Mouse (Mus musculus): ENCODE results near the gene Nrde2.

Gene Nrde2

DNA sequence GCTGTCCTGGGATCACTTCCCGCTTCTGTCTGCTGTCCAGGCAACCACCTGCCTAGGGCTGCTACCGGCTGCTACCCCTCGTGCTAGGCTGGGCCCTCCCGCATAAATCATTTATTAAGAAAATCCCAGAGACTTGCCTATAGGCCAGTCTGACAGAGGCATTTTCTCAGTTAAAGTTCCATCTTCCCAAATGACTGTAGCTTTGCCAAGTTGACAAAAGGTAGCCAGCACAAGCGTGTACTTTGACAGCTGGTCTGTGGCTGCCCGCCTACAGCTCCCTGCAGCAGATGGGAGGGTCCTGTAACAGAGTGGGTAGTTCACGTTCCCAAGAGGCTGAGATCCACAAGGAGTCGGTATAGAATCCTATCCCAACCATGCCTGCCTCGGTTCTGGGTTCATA lies 36.0 kb downstream of the Nrde2 start:
- Histone ChIP-seq H3K36me3 (ENCODE audit: control insufficient read depth, insufficient read depth, low read length, poor library complexity, severe bottlenecking) (peaks cover 8% of the 10 kb centered on the region), H3K27me3 (ENCODE audit: control insufficient read depth, insufficient read depth, low read length, poor library complexity, severe bottlenecking) (no peaks in the 10 kb centered on the region)
- no peak for DNase-seq (ENCODE audit: low read depth, low spot score)

DNA sequence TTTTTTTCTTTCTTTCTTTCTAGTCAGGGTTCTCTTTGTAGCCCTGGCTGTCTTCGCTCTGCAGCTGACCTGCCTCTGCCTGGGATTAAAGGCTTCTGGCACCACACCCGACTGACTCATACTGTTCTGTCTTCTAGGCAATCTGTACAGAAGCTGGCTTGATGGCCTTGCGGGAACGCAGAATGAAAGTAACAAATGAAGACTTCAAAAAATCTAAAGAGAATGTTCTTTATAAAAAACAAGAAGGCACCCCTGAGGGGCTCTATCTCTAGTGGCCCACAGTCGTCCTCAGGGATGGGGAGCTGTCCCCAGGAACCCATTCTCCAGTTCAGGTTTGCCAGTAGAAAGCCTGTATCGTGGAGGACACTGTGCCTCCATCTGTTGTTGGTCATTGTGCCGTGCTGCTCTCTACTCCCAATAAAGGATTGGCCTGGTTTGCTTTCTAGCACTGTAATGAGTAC lies 36.5 kb downstream of the Nrde2 start:
- Histone ChIP-seq H3K27me3 (ENCODE audit: control insufficient read depth, insufficient read depth, low read length, poor library complexity, severe bottlenecking) (no peaks in the 10 kb centered on the region), H3K36me3 (ENCODE audit: control insufficient read depth, insufficient read depth, low read length, poor library complexity, severe bottlenecking) (peaks cover 10% of the 10 kb centered on the region)
- no peak for DNase-seq (ENCODE audit: low read depth, low spot score)

- Histone ChIP-seq H3K27me3 (ENCODE audit: control insufficient read depth, insufficient read depth, low read length, poor library complexity, severe bottlenecking) (no peaks in the 10 kb centered on the region), H3K36me3 (ENCODE audit: control insufficient read depth, insufficient read depth, low read length, poor library complexity, severe bottlenecking) (peaks cover 11% of the 10 kb centered on the region)
- DNase-seq (ENCODE audit: low read depth, low spot score): no peak
Measured at GRCm38 (mm10) chr12:100115982-100116381, 43.5 kb downstream of the Nrde2 start.

DNA sequence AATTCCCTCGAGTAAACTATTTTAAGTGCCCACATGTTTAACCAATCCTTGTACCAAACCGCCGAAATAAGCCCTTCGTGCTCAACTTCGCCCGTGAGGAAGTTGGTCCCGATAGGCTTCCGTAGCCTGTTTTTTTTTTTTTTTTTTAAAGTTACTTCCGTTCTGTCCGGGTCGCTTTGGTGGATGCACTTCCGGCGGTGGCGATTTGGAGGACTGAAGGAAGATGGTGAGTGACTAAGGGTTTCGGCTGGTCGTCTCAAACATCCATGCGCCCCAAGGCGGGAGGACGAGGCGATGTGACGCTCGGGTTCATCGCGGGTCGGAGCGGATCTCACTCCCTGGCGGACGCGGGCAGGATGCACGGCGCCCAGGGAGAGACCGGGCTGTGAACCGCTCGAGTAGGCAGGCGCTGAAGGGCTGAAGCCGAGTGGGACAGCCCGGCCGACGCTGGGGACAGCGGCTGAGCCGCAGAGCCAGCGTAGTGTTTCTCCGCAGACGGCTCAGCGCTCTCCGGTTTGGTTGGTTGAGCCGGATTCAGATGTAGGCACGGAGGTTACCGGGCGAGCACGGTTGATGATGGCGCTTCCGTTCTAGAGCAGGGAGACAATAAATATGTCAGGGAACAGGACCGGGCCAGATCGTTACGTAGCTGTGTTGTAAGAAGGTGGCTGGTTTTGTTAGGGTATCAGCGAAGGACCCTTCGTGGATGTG lies 49.3 kb downstream of the Nrde2 start, which contains the start of gene Psmc1:
Gene Psmc1, plus strand, starts transcription at position 169 of the 711 bp plus-strand sequence.
- DNase-seq (ENCODE audit: low read depth, low spot score): peak; percentile 92
- H3K36me3 ChIP-seq (ENCODE audit: control insufficient read depth, insufficient read depth, low read length, poor library complexity, severe bottlenecking): peaks cover 6% of the 10 kb centered on the region; the same call in 1 of the 2 replicates
- H3K27me3 ChIP-seq (ENCODE audit: control insufficient read depth, insufficient read depth, low read length, poor library complexity, severe bottlenecking): no peaks in the 10 kb centered on the region

DNA sequence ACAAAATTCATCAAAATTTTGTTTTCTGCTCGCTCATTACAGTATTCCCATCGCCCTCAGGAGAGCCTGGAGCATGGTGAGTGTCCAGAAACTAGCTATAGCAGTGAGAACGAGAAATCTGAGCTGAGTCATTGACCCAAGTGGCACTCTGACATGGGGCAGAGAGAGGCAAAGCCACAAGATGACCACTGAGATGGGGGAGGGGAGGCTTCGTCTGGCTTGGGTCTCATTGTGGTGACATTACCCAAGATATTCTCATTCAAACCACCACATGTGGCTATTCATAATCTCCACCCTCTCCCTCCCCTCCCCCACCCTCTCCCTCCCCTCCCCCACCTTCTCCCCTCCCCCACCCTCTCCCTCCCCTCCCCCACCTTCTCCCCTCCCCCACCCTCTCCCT lies 52.0 kb downstream of the Nrde2 start:
- no peak for DNase-seq (ENCODE audit: low read depth, low spot score)
- H3K27me3 ChIP-seq (ENCODE audit: control insufficient read depth, insufficient read depth, low read length, poor library complexity, severe bottlenecking): no peaks in the 10 kb centered on the region
- no peaks in the 10 kb centered on the region for H3K36me3 ChIP-seq (ENCODE audit: control insufficient read depth, insufficient read depth, low read length, poor library complexity, severe bottlenecking)

DNA sequence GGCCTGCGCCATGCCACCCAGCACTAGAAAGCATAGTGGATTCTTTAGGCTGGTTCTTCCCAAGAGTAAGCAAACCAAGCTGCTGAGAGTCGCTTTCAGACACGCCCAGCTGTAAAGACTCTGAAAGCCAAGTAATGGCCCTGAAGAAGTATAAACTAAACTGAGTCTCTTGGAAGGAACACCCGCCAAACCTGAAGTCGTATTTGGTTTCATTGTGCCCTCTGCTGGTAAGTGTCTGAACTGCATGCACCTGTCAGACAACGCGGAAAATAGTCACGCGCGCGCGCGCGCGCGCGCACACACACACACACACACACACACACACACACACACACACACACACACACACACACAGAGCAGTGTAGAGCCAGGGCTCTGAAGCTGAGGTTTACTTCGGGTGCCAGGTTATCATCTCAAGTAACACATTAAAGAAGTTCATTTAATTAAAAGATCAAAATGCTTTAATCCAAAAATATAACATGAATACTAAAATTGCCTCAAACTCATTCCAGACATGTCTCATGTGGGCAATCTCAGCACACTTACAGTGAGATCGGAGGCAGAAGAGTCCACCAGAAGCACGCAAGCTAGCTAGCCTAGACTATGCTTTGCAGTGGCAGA lies 53.1 kb downstream of the Nrde2 start:
- DNase-seq (ENCODE audit: low read depth, low spot score): peak; percentile 91
- Histone ChIP-seq H3K36me3 (ENCODE audit: control insufficient read depth, insufficient read depth, low read length, poor library complexity, severe bottlenecking) (no peaks in the 10 kb centered on the region), H3K27me3 (ENCODE audit: control insufficient read depth, insufficient read depth, low read length, poor library complexity, severe bottlenecking) (no peaks in the 10 kb centered on the region)

DNA sequence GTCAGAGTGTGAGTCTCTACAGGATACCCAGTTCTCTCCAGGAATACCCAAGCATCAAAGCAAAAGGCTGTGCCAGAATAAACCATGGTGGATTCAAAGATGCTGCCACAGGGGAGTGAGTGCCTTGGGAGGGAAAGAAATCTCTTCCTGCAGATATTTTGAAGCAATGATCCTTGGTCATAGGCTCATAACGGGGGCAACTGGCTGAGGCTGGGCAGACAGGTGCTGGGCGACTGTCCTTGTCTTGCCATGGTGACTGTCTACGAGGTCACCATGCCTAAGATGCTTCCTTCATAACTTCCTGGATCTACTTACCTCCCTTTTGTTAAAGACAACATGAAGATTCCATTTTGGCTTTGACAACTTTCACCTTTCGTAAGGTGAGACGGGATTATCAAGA lies 54.9 kb downstream of the Nrde2 start:
- H3K27me3 ChIP-seq (ENCODE audit: control insufficient read depth, insufficient read depth, low read length, poor library complexity, severe bottlenecking): no peaks in the 10 kb centered on the region
- DNase-seq (ENCODE audit: low read depth, low spot score): no peak
- H3K36me3 ChIP-seq (ENCODE audit: control insufficient read depth, insufficient read depth, low read length, poor library complexity, severe bottlenecking): no peaks in the 10 kb centered on the region

GRCm38 (mm10) chr12:100101651-100102050 lies 57.8 kb downstream of the Nrde2 start:
- no peak for DNase-seq (ENCODE audit: low read depth, low spot score)
- Histone ChIP-seq H3K36me3 (ENCODE audit: control insufficient read depth, insufficient read depth, low read length, poor library complexity, severe bottlenecking) (no peaks in the 10 kb centered on the region), H3K27me3 (ENCODE audit: control insufficient read depth, insufficient read depth, low read length, poor library complexity, severe bottlenecking) (no peaks in the 10 kb centered on the region)

DNA sequence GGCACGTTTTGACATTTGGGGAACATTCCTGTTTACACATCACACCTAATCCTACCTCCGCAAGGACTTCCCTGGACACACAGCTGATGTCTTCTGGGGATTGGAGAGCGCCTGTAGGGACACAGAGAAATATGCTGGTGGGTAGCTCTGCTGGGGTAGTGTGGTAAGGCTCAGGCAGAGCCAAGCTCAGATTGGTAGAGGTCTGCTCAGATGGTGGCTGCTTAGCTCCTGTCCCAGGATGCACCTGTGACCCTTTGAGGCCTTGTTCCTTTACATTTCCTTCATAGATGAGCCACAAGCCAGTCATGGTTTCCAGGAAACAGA lies 58.8 kb downstream of the Nrde2 start:
- H3K36me3 ChIP-seq (ENCODE audit: control insufficient read depth, insufficient read depth, low read length, poor library complexity, severe bottlenecking): no peaks in the 10 kb centered on the region
- no peak for DNase-seq (ENCODE audit: low read depth, low spot score)
- H3K27me3 ChIP-seq (ENCODE audit: control insufficient read depth, insufficient read depth, low read length, poor library complexity, severe bottlenecking): no peaks in the 10 kb centered on the region

DNA sequence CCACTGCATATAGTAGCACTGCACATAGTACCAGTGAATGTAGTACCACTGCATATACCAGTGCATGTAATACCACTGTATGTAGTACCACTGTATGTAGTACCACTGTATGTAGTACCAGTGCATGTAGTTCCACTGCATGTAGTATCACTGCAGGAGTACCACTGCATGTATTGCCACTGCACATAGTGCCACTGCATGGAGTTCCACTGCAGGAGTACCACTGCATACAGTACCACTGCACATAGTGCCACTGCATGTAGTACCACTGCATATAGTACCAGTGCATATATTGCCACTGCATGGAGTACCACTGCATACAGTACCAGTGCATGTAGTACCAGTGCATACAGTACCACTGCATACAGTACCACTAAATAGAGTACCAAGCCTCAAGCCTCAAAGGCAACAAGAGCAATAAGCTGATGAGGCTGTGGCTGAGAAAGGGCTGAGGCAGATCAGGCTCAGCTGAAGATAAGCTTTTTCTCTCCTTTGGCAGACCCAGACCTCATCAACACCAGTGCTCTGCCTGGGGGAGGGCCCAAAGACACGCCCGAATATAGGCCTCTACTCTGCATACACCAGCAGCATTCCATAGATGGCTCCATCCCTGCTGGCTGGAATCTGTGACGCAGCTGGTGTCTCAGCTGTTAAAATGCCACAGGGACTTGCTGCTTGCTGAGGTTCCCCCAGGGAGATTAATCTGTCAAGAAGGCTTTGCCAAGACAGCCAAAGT lies 59.3 kb downstream of the Nrde2 start:
- H3K27me3 ChIP-seq (ENCODE audit: control insufficient read depth, insufficient read depth, low read length, poor library complexity, severe bottlenecking): no peaks in the 10 kb centered on the region

GRCm38 (mm10) chr12:100093046-100093445 lies 66.4 kb downstream of the Nrde2 start:
- no peak for DNase-seq (ENCODE audit: low read depth, low spot score)
- no peaks in the 10 kb centered on the region for H3K27me3 ChIP-seq (ENCODE audit: control insufficient read depth, insufficient read depth, low read length, poor library complexity, severe bottlenecking)
- H3K36me3 ChIP-seq (ENCODE audit: control insufficient read depth, insufficient read depth, low read length, poor library complexity, severe bottlenecking): no peaks in the 10 kb centered on the region

More for the DNA sequence above, 59.3 kb downstream of the Nrde2 start:
- no peak for DNase-seq (ENCODE audit: low read depth, low spot score)
- H3K36me3 ChIP-seq (ENCODE audit: control insufficient read depth, insufficient read depth, low read length, poor library complexity, severe bottlenecking): no peaks in the 10 kb centered on the region

DNA sequence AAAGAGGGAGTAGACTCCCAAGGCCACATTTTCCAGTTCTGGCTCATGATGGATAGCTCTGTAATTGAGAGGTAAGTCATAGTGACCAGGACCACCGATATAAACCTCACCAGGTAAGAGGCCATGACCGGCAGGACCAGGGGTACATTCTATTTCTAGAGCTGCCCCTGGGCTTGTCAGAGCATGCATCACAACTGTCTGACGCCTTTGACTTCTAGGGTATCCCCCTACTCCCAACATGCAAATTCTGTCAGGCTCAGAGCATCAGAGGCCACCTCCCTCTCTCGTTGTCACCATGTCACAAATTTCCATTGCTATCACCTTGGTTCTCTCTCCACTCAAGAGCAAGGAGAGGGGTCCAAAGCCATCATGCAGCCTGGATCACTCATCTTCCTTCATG lies 68.7 kb downstream of the Nrde2 start:
- Histone ChIP-seq H3K36me3 (ENCODE audit: control insufficient read depth, insufficient read depth, low read length, poor library complexity, severe bottlenecking) (no peaks in the 10 kb centered on the region), H3K27me3 (ENCODE audit: control insufficient read depth, insufficient read depth, low read length, poor library complexity, severe bottlenecking) (no peaks in the 10 kb centered on the region)
- DNase-seq (ENCODE audit: low read depth, low spot score): peak; percentile 31

DNA sequence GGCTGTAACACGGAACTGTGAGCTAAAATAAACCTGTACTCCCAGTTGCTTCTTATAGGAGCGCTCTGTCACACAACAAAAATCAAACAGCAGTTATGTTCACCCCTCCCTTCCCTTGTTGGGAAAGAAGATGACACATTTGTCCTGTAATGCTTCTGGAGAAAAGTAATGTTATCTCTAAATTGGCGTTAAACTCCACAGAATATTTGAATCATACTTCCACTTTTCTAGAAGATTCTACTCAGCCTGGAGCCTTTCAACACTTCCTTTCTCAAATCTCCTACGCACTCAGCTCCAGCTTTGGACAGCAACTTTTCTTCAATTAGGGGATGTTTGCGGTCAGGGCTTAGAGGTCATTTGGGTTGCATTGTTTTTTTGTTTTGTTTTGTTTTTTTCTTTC lies 70.2 kb downstream of the Nrde2 start:
- Histone ChIP-seq H3K27me3 (ENCODE audit: control insufficient read depth, insufficient read depth, low read length, poor library complexity, severe bottlenecking) (no peaks in the 10 kb centered on the region), H3K36me3 (ENCODE audit: control insufficient read depth, insufficient read depth, low read length, poor library complexity, severe bottlenecking) (no peaks in the 10 kb centered on the region)
- no peak for DNase-seq (ENCODE audit: low read depth, low spot score)

GRCm38 (mm10) chr12:100088026-100088425 lies 71.4 kb downstream of the Nrde2 start:
- H3K36me3 ChIP-seq (ENCODE audit: control insufficient read depth, insufficient read depth, low read length, poor library complexity, severe bottlenecking): no peaks in the 10 kb centered on the region
- no peak for DNase-seq (ENCODE audit: low read depth, low spot score)
- H3K27me3 ChIP-seq (ENCODE audit: control insufficient read depth, insufficient read depth, low read length, poor library complexity, severe bottlenecking): no peaks in the 10 kb centered on the region

DNA sequence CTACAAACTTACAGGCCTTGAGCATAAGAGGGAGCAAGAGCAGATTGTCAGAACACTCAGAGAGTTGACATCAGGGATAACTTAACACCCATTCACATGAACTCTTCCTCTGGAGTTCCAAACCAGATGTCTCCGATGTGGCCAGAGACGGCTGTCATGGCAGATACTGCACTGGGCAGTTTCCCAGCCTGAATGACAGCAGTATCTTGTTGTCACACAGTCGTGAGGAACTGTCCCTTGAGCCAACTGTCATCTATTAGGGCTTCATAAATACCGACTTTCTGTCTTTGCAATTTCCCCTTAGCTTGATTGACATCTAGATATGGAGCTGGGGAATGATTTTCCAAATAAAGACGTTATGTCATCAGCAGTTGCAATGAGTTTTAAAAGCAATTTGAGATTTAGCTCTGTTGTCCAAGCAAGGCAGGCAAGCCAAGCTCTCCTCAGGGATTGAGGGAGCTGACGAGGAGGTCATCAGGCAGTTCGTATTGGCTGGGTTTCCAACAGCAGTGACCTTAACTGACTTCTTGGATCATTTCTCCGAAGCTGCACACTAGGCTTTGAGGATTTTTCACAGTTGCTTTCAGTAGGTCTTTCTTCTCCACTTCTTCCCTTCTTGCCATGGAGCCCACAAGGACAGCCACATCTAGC lies 79.7 kb downstream of the Nrde2 start:
- Histone ChIP-seq H3K36me3 (ENCODE audit: control insufficient read depth, insufficient read depth, low read length, poor library complexity, severe bottlenecking) (no peaks in the 10 kb centered on the region), H3K27me3 (ENCODE audit: control insufficient read depth, insufficient read depth, low read length, poor library complexity, severe bottlenecking) (no peaks in the 10 kb centered on the region)
- DNase-seq (ENCODE audit: low read depth, low spot score): no peak
